Mouse (Mus musculus): ENCODE measurements around the gene Senp3. TPM values are rescaled to one million over a fixed set of nuclear protein-coding genes. Genes with fewer than 3 reads are reported as not detected.
"Not testable (repeated sequence)": the region's sequence is repeated elsewhere in the genome, so short reads cannot be mapped to it uniquely, and the experiment has no call there.

The Senp3 gene
- 96.5 and 98.4 TPM in 2 replicates for polyA plus RNA-seq (2015; fragmentation: Nextera tagmentation; extraction: Ambion mirVana)

GRCm38 (mm10) chr11:69681314-69682208 is at the start of gene Senp3:
TSS of gene Senp3 (minus strand) at chr11:69682084.
- ATAC-seq (ENCODE audit: low FRiP score, low TSS enrichment) = peak; percentile 97
- H3K27ac ChIP-seq (ENCODE audit: low read length) = peak within 1 kb of the TSS; percentile 96
- peak within 1 kb of the TSS; percentile 75 for H3K4me2 ChIP-seq (replicated peaks; ENCODE audit: low read depth, low read length)
- H3K27me3 ChIP-seq (ENCODE audit: insufficient read depth, low read length) = no peaks in the 10 kb centered on the region
- H3K4me3 ChIP-seq (ENCODE audit: low read length) = peak within 1 kb of the TSS; percentile 75
- peaks cover 38% of the 10 kb centered on the region for H3K4me1 ChIP-seq (ENCODE audit: insufficient read depth, low read length)
- H3K36me3 ChIP-seq (ENCODE audit: insufficient read depth, low read length) = peaks cover 23% of the 10 kb centered on the region
- under 1% methylated on average over 74 of the region's 80 CpGs for WGBS
- peak within 1 kb of the TSS; percentile 89 for H3K9ac ChIP-seq (replicated peaks; ENCODE audit: low read length)
- H3K9me3 ChIP-seq (ENCODE audit: low read length) = no peaks in the 10 kb centered on the region

- not testable (repeated sequence) for H3K9ac ChIP-seq (replicated peaks; ENCODE audit: low read length); H3K27me3 ChIP-seq (ENCODE audit: insufficient read depth, low read length); H3K4me2 ChIP-seq (replicated peaks; ENCODE audit: low read depth, low read length); H3K4me3 ChIP-seq (ENCODE audit: low read length); H3K9me3 ChIP-seq (ENCODE audit: low read length); H3K4me1 ChIP-seq (ENCODE audit: insufficient read depth, low read length); H3K27ac ChIP-seq (ENCODE audit: low read length); ATAC-seq (ENCODE audit: low FRiP score, low TSS enrichment)
- 83% methylated on average over 2 of the region's 3 CpGs for WGBS
- peaks cover 31% of the 10 kb centered on the region for H3K36me3 ChIP-seq (ENCODE audit: insufficient read depth, low read length)
These were observed 49.5 kb upstream of the Senp3 start for GRCm38 (mm10) chr11:69731408-69731807.

DNA sequence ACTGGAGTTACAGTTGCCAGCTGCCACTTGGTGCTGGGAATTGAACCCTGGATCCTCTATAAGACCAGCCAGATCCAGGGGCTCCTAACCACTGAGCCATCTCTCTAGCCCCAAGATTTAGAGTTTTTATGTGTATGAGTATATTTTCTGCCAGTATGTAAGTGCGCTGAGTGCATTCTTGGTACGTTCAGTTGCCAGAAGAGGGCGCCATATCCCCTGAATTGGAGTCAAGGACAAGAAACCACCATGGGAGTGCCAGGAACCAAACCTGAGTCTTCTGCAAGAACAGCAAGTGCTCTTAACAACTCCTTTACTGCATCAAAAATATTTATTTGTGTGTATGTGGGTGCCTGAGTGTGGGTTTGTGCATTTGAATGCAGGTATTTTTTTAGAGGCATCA is 47.2 kb upstream of the Senp3 start:
- no peak for ATAC-seq (ENCODE audit: low FRiP score, low TSS enrichment)

DNA sequence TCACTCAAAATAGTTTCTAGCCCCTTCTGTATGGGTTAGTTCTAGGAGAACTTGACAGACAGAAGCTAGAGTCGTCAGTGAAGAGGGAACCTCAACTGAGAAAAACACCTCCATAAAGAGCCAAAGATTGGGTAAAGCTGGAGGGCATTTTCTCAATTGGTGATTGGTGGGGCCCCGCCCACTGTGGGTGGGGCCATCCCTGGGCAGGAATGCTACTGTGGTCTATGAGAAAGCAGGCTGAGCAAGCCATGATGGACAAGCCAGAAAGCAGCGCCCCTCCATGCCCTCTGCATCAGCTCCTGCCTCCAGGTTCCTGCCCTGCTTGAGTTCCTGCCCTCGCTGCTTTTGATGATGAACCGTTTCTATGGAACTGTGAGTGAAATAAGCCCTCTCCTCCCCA is 44.1 kb upstream of the Senp3 start:
- H3K9ac ChIP-seq (replicated peaks; ENCODE audit: low read length) = no peak overlapping the region
- H3K36me3 ChIP-seq (ENCODE audit: insufficient read depth, low read length) = no peaks in the 10 kb centered on the region
- no peak overlapping the region for H3K4me2 ChIP-seq (replicated peaks; ENCODE audit: low read depth, low read length)
- H3K4me1 ChIP-seq (ENCODE audit: insufficient read depth, low read length) = no peaks in the 10 kb centered on the region
- H3K27ac ChIP-seq (ENCODE audit: low read length) = no peak overlapping the region
- WGBS = 30% methylated on average over 5 of the region's 5 CpGs
- ATAC-seq (ENCODE audit: low FRiP score, low TSS enrichment) = no peak
- no peaks in the 10 kb centered on the region for H3K27me3 ChIP-seq (ENCODE audit: insufficient read depth, low read length)
- H3K4me3 ChIP-seq (ENCODE audit: low read length) = no peak overlapping the region
- H3K9me3 ChIP-seq (ENCODE audit: low read length) = no peaks in the 10 kb centered on the region

More for the DNA sequence above, 47.2 kb upstream of the Senp3 start:
- no peak overlapping the region for H3K27ac ChIP-seq (ENCODE audit: low read length)
- H3K9me3 ChIP-seq (ENCODE audit: low read length) = no peaks in the 10 kb centered on the region
- no peak overlapping the region for H3K9ac ChIP-seq (replicated peaks; ENCODE audit: low read length)
- H3K36me3 ChIP-seq (ENCODE audit: insufficient read depth, low read length) = peaks cover 8% of the 10 kb centered on the region; the same call in 1 of the 2 replicates
- no peaks in the 10 kb centered on the region for H3K4me1 ChIP-seq (ENCODE audit: insufficient read depth, low read length)
- H3K4me2 ChIP-seq (replicated peaks; ENCODE audit: low read depth, low read length) = no peak overlapping the region
- WGBS = 30% methylated on average over 3 of the region's 3 CpGs
- H3K27me3 ChIP-seq (ENCODE audit: insufficient read depth, low read length) = no peaks in the 10 kb centered on the region
- no peak overlapping the region for H3K4me3 ChIP-seq (ENCODE audit: low read length)

GRCm38 (mm10) chr11:69723074-69723473 is 41.2 kb upstream of the Senp3 start:
- WGBS = 41% methylated on average over 2 of the region's 2 CpGs
- Histone ChIP-seq H3K27me3 (ENCODE audit: insufficient read depth, low read length) (no peaks in the 10 kb centered on the region), H3K4me1 (ENCODE audit: insufficient read depth, low read length) (peaks cover 5% of the 10 kb centered on the region), H3K9me3 (ENCODE audit: low read length) (no peaks in the 10 kb centered on the region), H3K4me2 (replicated peaks; ENCODE audit: low read depth, low read length) (no peak overlapping the region), H3K9ac (replicated peaks; ENCODE audit: low read length) (no peak overlapping the region), H3K4me3 (ENCODE audit: low read length) (no peak overlapping the region), H3K27ac (ENCODE audit: low read length) (no peak overlapping the region), H3K36me3 (ENCODE audit: insufficient read depth, low read length) (no peaks in the 10 kb centered on the region)
- no peak for ATAC-seq (ENCODE audit: low FRiP score, low TSS enrichment)

DNA sequence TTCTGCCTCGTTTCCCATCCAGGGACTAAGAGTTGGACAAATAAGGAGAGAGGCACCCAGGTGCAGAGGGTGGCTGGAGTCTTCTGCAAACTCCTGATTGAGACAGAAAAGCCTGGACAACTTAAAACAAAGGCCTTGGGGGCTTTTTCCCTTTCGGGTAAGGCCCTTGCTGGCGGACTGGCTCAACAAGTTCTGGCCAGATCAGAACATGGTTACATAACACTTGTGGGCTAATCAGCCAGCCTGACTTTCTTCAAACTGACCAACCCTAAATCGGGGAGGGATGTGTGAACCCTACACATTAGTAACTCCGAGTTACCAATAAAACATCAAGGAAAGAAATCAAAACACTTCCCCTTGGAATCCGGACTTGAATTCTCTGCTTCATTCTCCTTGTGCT is 39.0 kb upstream of the Senp3 start:
- H3K27me3 ChIP-seq (ENCODE audit: insufficient read depth, low read length) = no peaks in the 10 kb centered on the region
- H3K9me3 ChIP-seq (ENCODE audit: low read length) = no peaks in the 10 kb centered on the region
- no peaks in the 10 kb centered on the region for H3K36me3 ChIP-seq (ENCODE audit: insufficient read depth, low read length)
- H3K27ac ChIP-seq (ENCODE audit: low read length) = no peak overlapping the region
- H3K4me1 ChIP-seq (ENCODE audit: insufficient read depth, low read length) = peaks cover 10% of the 10 kb centered on the region
- no peak overlapping the region for H3K9ac ChIP-seq (replicated peaks; ENCODE audit: low read length)
- H3K4me3 ChIP-seq (ENCODE audit: low read length) = no peak overlapping the region
- H3K4me2 ChIP-seq (replicated peaks; ENCODE audit: low read depth, low read length) = no peak overlapping the region
- ATAC-seq (ENCODE audit: low FRiP score, low TSS enrichment) = no peak
- WGBS = 46% methylated on average over 6 of the region's 6 CpGs

- no peak for ATAC-seq (ENCODE audit: low FRiP score, low TSS enrichment)
- 71% methylated on average over 6 of the region's 6 CpGs for WGBS
- no peak overlapping the region for H3K27ac ChIP-seq (ENCODE audit: low read length)
- peaks cover 24% of the 10 kb centered on the region for H3K4me1 ChIP-seq (ENCODE audit: insufficient read depth, low read length)
- peaks cover 3% of the 10 kb centered on the region for H3K9me3 ChIP-seq (ENCODE audit: low read length)
- H3K9ac ChIP-seq (replicated peaks; ENCODE audit: low read length) = no peak overlapping the region
- H3K4me2 ChIP-seq (replicated peaks; ENCODE audit: low read depth, low read length) = no peak overlapping the region
- H3K4me3 ChIP-seq (ENCODE audit: low read length) = no peak overlapping the region
- H3K36me3 ChIP-seq (ENCODE audit: insufficient read depth, low read length) = no peaks in the 10 kb centered on the region
- H3K27me3 ChIP-seq (ENCODE audit: insufficient read depth, low read length) = no peaks in the 10 kb centered on the region
These were observed 37.5 kb upstream of the Senp3 start for GRCm38 (mm10) chr11:69719423-69719822.

- no peak overlapping the region for H3K9ac ChIP-seq (replicated peaks; ENCODE audit: low read length)
- no peak overlapping the region for H3K27ac ChIP-seq (ENCODE audit: low read length)
- H3K4me1 ChIP-seq (ENCODE audit: insufficient read depth, low read length) = peaks cover 24% of the 10 kb centered on the region
- H3K27me3 ChIP-seq (ENCODE audit: insufficient read depth, low read length) = no peaks in the 10 kb centered on the region
- no peak overlapping the region for H3K4me3 ChIP-seq (ENCODE audit: low read length)
- H3K4me2 ChIP-seq (replicated peaks; ENCODE audit: low read depth, low read length) = no peak overlapping the region
- H3K9me3 ChIP-seq (ENCODE audit: low read length) = peaks cover 3% of the 10 kb centered on the region
- WGBS = 43% methylated on average over 15 of the region's 15 CpGs
- no peak for ATAC-seq (ENCODE audit: low FRiP score, low TSS enrichment)
- H3K36me3 ChIP-seq (ENCODE audit: insufficient read depth, low read length) = no peaks in the 10 kb centered on the region
These were observed 36.8 kb upstream of the Senp3 start for GRCm38 (mm10) chr11:69718661-69719060.

DNA sequence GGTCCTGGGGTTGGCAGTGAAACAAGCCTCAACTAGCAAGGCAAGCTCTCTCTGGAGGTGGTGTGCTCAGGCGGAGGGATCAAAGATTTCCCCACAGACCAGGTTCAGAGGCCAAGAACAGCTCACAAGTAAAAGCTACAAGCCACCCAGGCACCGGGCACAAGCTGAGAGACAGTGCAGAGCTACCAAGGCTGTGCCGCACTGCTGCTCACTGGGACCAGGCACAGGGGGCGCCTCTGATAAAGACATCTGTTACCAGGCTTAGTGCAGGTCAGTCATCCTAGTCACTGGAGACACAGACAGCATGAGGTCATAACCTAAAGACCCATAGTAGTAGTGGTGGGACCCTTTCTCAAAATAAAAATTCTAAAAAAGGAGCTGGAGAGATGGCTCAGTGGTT is 35.1 kb upstream of the Senp3 start:
- peaks cover 3% of the 10 kb centered on the region for H3K9me3 ChIP-seq (ENCODE audit: low read length)
- 65% methylated on average over 4 of the region's 4 CpGs for WGBS
- no peak overlapping the region for H3K4me2 ChIP-seq (replicated peaks; ENCODE audit: low read depth, low read length)
- no peak overlapping the region for H3K9ac ChIP-seq (replicated peaks; ENCODE audit: low read length)
- H3K36me3 ChIP-seq (ENCODE audit: insufficient read depth, low read length) = no peaks in the 10 kb centered on the region
- H3K27me3 ChIP-seq (ENCODE audit: insufficient read depth, low read length) = no peaks in the 10 kb centered on the region
- no peak for ATAC-seq (ENCODE audit: low FRiP score, low TSS enrichment)
- H3K4me3 ChIP-seq (ENCODE audit: low read length) = no peak overlapping the region
- no peak overlapping the region for H3K27ac ChIP-seq (ENCODE audit: low read length)
- peaks cover 24% of the 10 kb centered on the region for H3K4me1 ChIP-seq (ENCODE audit: insufficient read depth, low read length)

- Histone ChIP-seq H3K36me3 (ENCODE audit: insufficient read depth, low read length) (no peaks in the 10 kb centered on the region), H3K27me3 (ENCODE audit: insufficient read depth, low read length) (no peaks in the 10 kb centered on the region), H3K9me3 (ENCODE audit: low read length) (peaks cover 3% of the 10 kb centered on the region), H3K4me3 (ENCODE audit: low read length) (no peak overlapping the region), H3K4me1 (ENCODE audit: insufficient read depth, low read length) (peaks cover 24% of the 10 kb centered on the region), H3K9ac (replicated peaks; ENCODE audit: low read length) (no peak overlapping the region), H3K4me2 (replicated peaks; ENCODE audit: low read depth, low read length) (no peak overlapping the region), H3K27ac (ENCODE audit: low read length) (peak overlapping the region; percentile 92)
- 14% methylated on average over 5 of the region's 5 CpGs for WGBS
- ATAC-seq (ENCODE audit: low FRiP score, low TSS enrichment) = no peak; the same call in 1 of the 2 replicates
These were observed 34.0 kb upstream of the Senp3 start for GRCm38 (mm10) chr11:69715929-69716328.

All from kidney, embryonic 16.5 days (tissue).